Mouse (Mus musculus): Measurements from ENCODE around the gene Olfr299. TPM values are rescaled to one million over a fixed set of nuclear protein-coding genes. Genes with fewer than 3 reads are reported as not detected.

Olfr299 gene
- polyA plus RNA-seq (2011; ENCODE audit: insufficient read depth, insufficient read length, low replicate concordance, missing spikeins): not detected in 2 replicates

GRCm38 (mm10) chr7:86459621-86460020 is at the start of gene Olfr299:
Gene Olfr299 (plus strand): TSS chr7:86459921.
- H3K4me1 ChIP-seq (ENCODE audit: control insufficient read depth, insufficient read depth, low read length): no peaks in the 10 kb centered on the region
- no peak for TF ChIP-seq POLR2A (IDR thresholded peaks at IDR 0.05; ENCODE audit: borderline replicate concordance, control insufficient read depth, low read depth, low read length)
- no peak for TF ChIP-seq CTCF (IDR thresholded peaks at IDR 0.05; ENCODE audit: control insufficient read depth, insufficient read depth, low read length)
- WGBS: 74% methylated on average over 1 of the region's 1 CpGs

GRCm38 (mm10) chr7:86492384-86492783 is 32.7 kb downstream of the Olfr299 start, which contains the start of gene Olfr298:
Gene Olfr298 (minus strand): TSS chr7:86492484.
- H3K4me1 ChIP-seq (ENCODE audit: control insufficient read depth, insufficient read depth, low read length): no peaks in the 10 kb centered on the region
- 62% methylated on average over 1 of the region's 1 CpGs for WGBS
- no peak for TF ChIP-seq POLR2A (IDR thresholded peaks at IDR 0.05; ENCODE audit: borderline replicate concordance, control insufficient read depth, low read depth, low read length)
- no peak within 1 kb of the TSS for H3K27ac ChIP-seq (ENCODE audit: control insufficient read depth, insufficient read depth, low read depth, low read length, poor library complexity)
- H3K4me3 ChIP-seq (replicated peaks; ENCODE audit: control insufficient read depth, low read depth, low read length): no peak within 1 kb of the TSS

More at GRCm38 (mm10) chr7:86459621-86460020, at the start of gene Olfr299:
- no peak within 1 kb of the TSS for H3K27ac ChIP-seq (ENCODE audit: control insufficient read depth, insufficient read depth, low read depth, low read length, poor library complexity)
- no peak within 1 kb of the TSS for H3K4me3 ChIP-seq (replicated peaks; ENCODE audit: control insufficient read depth, low read depth, low read length)

Other genes starting within 250 kb of the Olfr299 start
- 0.38 and 0.62 TPM in 2 replicates for gene Vmn2r76, start 213.6 kb upstream of the Olfr299 start, polyA plus RNA-seq (2011; ENCODE audit: insufficient read depth, insufficient read length, low replicate concordance, missing spikeins)
- gene Olfr310, start 182.7 kb upstream of the Olfr299 start, polyA plus RNA-seq (2011; ENCODE audit: insufficient read depth, insufficient read length, low replicate concordance, missing spikeins): not detected in 2 replicates
- gene Olfr309, start 146.2 kb upstream of the Olfr299 start, polyA plus RNA-seq (2011; ENCODE audit: insufficient read depth, insufficient read length, low replicate concordance, missing spikeins): not detected in 2 replicates
- gene Olfr308, start 134.3 kb upstream of the Olfr299 start, polyA plus RNA-seq (2011; ENCODE audit: insufficient read depth, insufficient read length, low replicate concordance, missing spikeins): not detected in 2 replicates
- not detected in 2 replicates for gene Olfr307, start 122.3 kb upstream of the Olfr299 start, polyA plus RNA-seq (2011; ENCODE audit: insufficient read depth, insufficient read length, low replicate concordance, missing spikeins)
- gene Olfr305, start 93.0 kb upstream of the Olfr299 start, polyA plus RNA-seq (2011; ENCODE audit: insufficient read depth, insufficient read length, low replicate concordance, missing spikeins): not detected in 2 replicates
- not detected in 2 replicates for gene Olfr304, start 73.3 kb upstream of the Olfr299 start, polyA plus RNA-seq (2011; ENCODE audit: insufficient read depth, insufficient read length, low replicate concordance, missing spikeins)
- gene Olfr303, start 62.1 kb upstream of the Olfr299 start, polyA plus RNA-seq (2011; ENCODE audit: insufficient read depth, insufficient read length, low replicate concordance, missing spikeins): not detected in 2 replicates
- gene Olfr301, start 56.1 kb upstream of the Olfr299 start, polyA plus RNA-seq (2011; ENCODE audit: insufficient read depth, insufficient read length, low replicate concordance, missing spikeins): not detected in 2 replicates
- not detected in 2 replicates for gene Olfr298, start 32.6 kb downstream of the Olfr299 start, polyA plus RNA-seq (2011; ENCODE audit: insufficient read depth, insufficient read length, low replicate concordance, missing spikeins)
- gene Olfr297, start 60.0 kb downstream of the Olfr299 start, polyA plus RNA-seq (2011; ENCODE audit: insufficient read depth, insufficient read length, low replicate concordance, missing spikeins): not detected in 2 replicates
- 0.27 and 1.1 TPM in 2 replicates for gene Olfr295, start 123.9 kb downstream of the Olfr299 start, polyA plus RNA-seq (2011; ENCODE audit: insufficient read depth, insufficient read length, low replicate concordance, missing spikeins)
- not detected in 2 replicates for gene Olfr294, start 156.7 kb downstream of the Olfr299 start, polyA plus RNA-seq (2011; ENCODE audit: insufficient read depth, insufficient read length, low replicate concordance, missing spikeins)
- not detected in 2 replicates for gene Olfr293, start 189.1 kb downstream of the Olfr299 start, polyA plus RNA-seq (2011; ENCODE audit: insufficient read depth, insufficient read length, low replicate concordance, missing spikeins)
- gene Olfr292, start 228.4 kb downstream of the Olfr299 start, polyA plus RNA-seq (2011; ENCODE audit: insufficient read depth, insufficient read length, low replicate concordance, missing spikeins): not detected in 2 replicates